Mouse (Mus musculus) MEL (cell line): ENCODE data around the gene Ybey. TPM values are rescaled to one million over a fixed set of nuclear protein-coding genes. Genes with fewer than 3 reads are reported as not detected.
A peak's percentile ranks its signal among the peaks of the same experiment; 100 is the strongest.

ENCODE experiments used
- DNase-seq: peaks from one replicate; pipeline ENCODE4 v3.0.0; 2011; ENCODE audit warnings: low read depth, low spot score
- H3K27ac ChIP-seq: 2 replicates; pipeline ENCODE4 v1.5.1; 2012; ENCODE audit warnings: low read depth, mild to moderate bottlenecking, control low read depth, low read length, moderate library complexity; ENCODE audit not compliant: control insufficient read depth
- H3K27me3 ChIP-seq, 2 experiments: fragments of 150-350 bp in 1 of 2; sonication (generic) in 1 of 2; 2 replicates each; pipeline ENCODE4 v1.6.1; 2012; ENCODE audit warnings: low read length in 2 of 2, mild to moderate bottlenecking in 2 of 2, improper control_type of control experiment in 1 of 2, moderate library complexity in 1 of 2; ENCODE audit not compliant: insufficient read depth in 2 of 2, control insufficient read depth in 1 of 2
- H3K36me3 ChIP-seq, 2 experiments: 2 replicates each; pipeline ENCODE4 v1.6.1; 2012 to 2014; ENCODE audit warnings: low read length in 2 of 2, improper control_type of control experiment in 1 of 2, inconsistent platforms in 1 of 2, mild to moderate bottlenecking in 1 of 2; ENCODE audit not compliant: insufficient read depth in 2 of 2, control insufficient read depth in 1 of 2
- H3K4me1 ChIP-seq, 2 experiments: fragments of 150-350 bp in 1 of 2; sonication (generic) in 1 of 2; 2 replicates each; pipeline ENCODE4 v1.6.1; 2012; ENCODE audit warnings: low read length in 2 of 2, improper control_type of control experiment in 1 of 2, mild to moderate bottlenecking in 1 of 2; ENCODE audit not compliant: insufficient read depth in 2 of 2, control insufficient read depth in 1 of 2
- H3K4me3 ChIP-seq, 2 experiments: fragments of 150-350 bp in 1 of 2; sonication (generic) in 1 of 2; 2 replicates each; pipeline ENCODE4 v1.5.1; 2012; ENCODE audit warnings: low read depth in 2 of 2, low read length in 2 of 2, mild to moderate bottlenecking in 2 of 2, moderate library complexity in 2 of 2, control low read depth in 1 of 2, improper control_type of control experiment in 1 of 2; ENCODE audit not compliant: control insufficient read depth in 1 of 2, insufficient read depth in 1 of 2
- H3K79me2 ChIP-seq: 2 replicates; pipeline ENCODE4 v1.6.1; 2012; ENCODE audit warnings: mild to moderate bottlenecking, low read length, moderate library complexity; ENCODE audit not compliant: control insufficient read depth, poor library complexity, insufficient read depth
- H3K9ac ChIP-seq: 2 replicates; pipeline ENCODE4 v1.6.1; 2012; ENCODE audit warnings: low read depth, mild to moderate bottlenecking, control low read depth, low read length, moderate library complexity; ENCODE audit not compliant: control insufficient read depth, poor library complexity, severe bottlenecking
- H3K9me3 ChIP-seq: fragments of 150-350 bp; sonication (generic); replicated peaks from 2 replicates; pipeline ENCODE4 v1.6.1; 2012; ENCODE audit warnings: mild to moderate bottlenecking, low read length, improper control_type of control experiment, moderate library complexity; ENCODE audit not compliant: insufficient read depth
- CHD1 ChIP-seq: IDR thresholded peaks from 2 replicates; pipeline ENCODE4 v1.6.1; 2012; ENCODE audit warnings: low read depth, mild to moderate bottlenecking, inconsistent platforms, low read length, improper control_type of control experiment
- CTCF ChIP-seq, 3 experiments: IDR thresholded peaks in 2 of 3; conservative IDR thresholded peaks in 1 of 3; 2 replicates each; pipeline ENCODE4 v1.5.1; 2011 to 2012; ENCODE audit warnings: low read length in 3 of 3, low read depth in 2 of 3, mild to moderate bottlenecking in 2 of 3, improper control_type of control experiment in 1 of 3, inconsistent platforms in 1 of 3, mixed read lengths in 1 of 3, moderate library complexity in 1 of 3; ENCODE audit not compliant: control insufficient read depth in 1 of 3, insufficient read depth in 1 of 3, poor library complexity in 1 of 3, severe bottlenecking in 1 of 3
- E2F4 ChIP-seq: IDR thresholded peaks from 2 replicates; pipeline ENCODE4 v1.6.1; 2011; ENCODE audit warnings: low read depth, low read length, improper control_type of control experiment, borderline replicate concordance
- ETS1 ChIP-seq: IDR thresholded peaks from 2 replicates; pipeline ENCODE4 v1.6.1; 2012; ENCODE audit warnings: low read depth, mild to moderate bottlenecking, inconsistent platforms, low read length, improper control_type of control experiment, moderate library complexity
- GABPA ChIP-seq: IDR thresholded peaks from 2 replicates; pipeline ENCODE4 v1.6.1; 2012; ENCODE audit warnings: low read depth, mild to moderate bottlenecking, inconsistent platforms, low read length, improper control_type of control experiment, moderate library complexity
- GATA1 ChIP-seq: IDR thresholded peaks from 2 replicates; pipeline ENCODE4 v1.6.1; 2011; ENCODE audit warnings: low read depth, low read length, improper control_type of control experiment
- HCFC1 ChIP-seq: IDR thresholded peaks from 2 replicates; pipeline ENCODE4 v1.6.1; 2012; ENCODE audit warnings: low read depth, mild to moderate bottlenecking, inconsistent platforms, low read length, improper control_type of control experiment, moderate library complexity
- KAT2A ChIP-seq: conservative IDR thresholded peaks from 2 replicates; pipeline ENCODE4 v1.6.1; 2012; ENCODE audit warnings: low read depth, low read length, improper control_type of control experiment, inconsistent platforms
- MAFK ChIP-seq: IDR thresholded peaks from 2 replicates; pipeline ENCODE4 v1.6.1; 2011; ENCODE audit warnings: low read depth, mild to moderate bottlenecking, low read length, improper control_type of control experiment, borderline replicate concordance
- MAX ChIP-seq: IDR thresholded peaks from 2 replicates; pipeline ENCODE4 v1.6.1; 2011; ENCODE audit warnings: low read length, improper control_type of control experiment
- MXI1 ChIP-seq: IDR thresholded peaks from 2 replicates; pipeline ENCODE4 v1.6.1; 2011; ENCODE audit warnings: mild to moderate bottlenecking, low read depth, low read length, improper control_type of control experiment
- MYB ChIP-seq: IDR thresholded peaks from 2 replicates; pipeline ENCODE4 v1.6.1; 2011; ENCODE audit warnings: mild to moderate bottlenecking, low read depth, low read length, improper control_type of control experiment
- NELFE ChIP-seq: IDR thresholded peaks from 2 replicates; pipeline ENCODE4 v1.6.1; 2011; ENCODE audit warnings: low read depth, low read length, improper control_type of control experiment
- NRF1 ChIP-seq: IDR thresholded peaks from 2 replicates; pipeline ENCODE4 v1.6.1; 2014; ENCODE audit warnings: low read depth, mild to moderate bottlenecking, inconsistent platforms, low read length, improper control_type of control experiment, moderate library complexity; ENCODE audit not compliant: poor library complexity, insufficient read depth, severe bottlenecking
- POLR2A ChIP-seq, 2 experiments: IDR thresholded peaks; 2 replicates each; pipeline ENCODE4 v1.6.1; 2011 to 2012; ENCODE audit warnings: low read length in 2 of 2, mild to moderate bottlenecking in 2 of 2, control low read depth in 1 of 2, improper control_type of control experiment in 1 of 2, low read depth in 1 of 2, moderate library complexity in 1 of 2; ENCODE audit not compliant: control insufficient read depth in 1 of 2, insufficient read depth in 1 of 2, poor library complexity in 1 of 2
- RAD21 ChIP-seq: IDR thresholded peaks from 2 replicates; pipeline ENCODE4 v1.6.1; 2011; ENCODE audit warnings: mild to moderate bottlenecking, low read depth, low read length, improper control_type of control experiment
- SMC3 ChIP-seq: IDR thresholded peaks from 2 replicates; pipeline ENCODE4 v1.6.1; 2011; ENCODE audit warnings: low read depth, low read length, improper control_type of control experiment
- TAL1 ChIP-seq: IDR thresholded peaks from 2 replicates; pipeline ENCODE4 v1.6.1; 2012; ENCODE audit warnings: mild to moderate bottlenecking, inconsistent platforms, low read length, moderate library complexity, mixed read lengths
- TBP ChIP-seq: IDR thresholded peaks from 2 replicates; pipeline ENCODE4 v1.8.0; 2011; ENCODE audit warnings: low read depth, low read length, improper control_type of control experiment
- TCF12 ChIP-seq: IDR thresholded peaks from 2 replicates; pipeline ENCODE4 v1.6.1; 2014; ENCODE audit warnings: low read depth, mild to moderate bottlenecking, inconsistent platforms, low read length, improper control_type of control experiment, moderate library complexity
- UBTF ChIP-seq: IDR thresholded peaks from 2 replicates; pipeline ENCODE4 v1.6.1; 2012; ENCODE audit warnings: low read depth, mild to moderate bottlenecking, inconsistent platforms, low read length, improper control_type of control experiment, moderate library complexity, borderline replicate concordance; ENCODE audit not compliant: insufficient read depth
- USF2 ChIP-seq, 2 experiments: IDR thresholded peaks; 2 replicates each; pipeline ENCODE4 v1.6.1; 2011 to 2012; ENCODE audit warnings: improper control_type of control experiment in 2 of 2, low read length in 2 of 2, borderline replicate concordance in 1 of 2, inconsistent platforms in 1 of 2, low read depth in 1 of 2, mild to moderate bottlenecking in 1 of 2; ENCODE audit not compliant: insufficient read depth in 1 of 2
- ZC3H11A ChIP-seq: IDR thresholded peaks from 2 replicates; pipeline ENCODE4 v1.6.1; 2012; ENCODE audit warnings: low read depth, mild to moderate bottlenecking, inconsistent platforms, low read length, improper control_type of control experiment
- ZKSCAN1 ChIP-seq: IDR thresholded peaks from 2 replicates; pipeline ENCODE4 v1.6.1; 2012; ENCODE audit warnings: low read depth, mild to moderate bottlenecking, inconsistent platforms, low read length, improper control_type of control experiment, moderate library complexity
- ZMIZ1 ChIP-seq: IDR thresholded peaks from 2 replicates; pipeline ENCODE4 v1.6.1; 2012; ENCODE audit warnings: low read depth, mild to moderate bottlenecking, inconsistent platforms, low read length, improper control_type of control experiment, moderate library complexity
- ZNF384 ChIP-seq: IDR thresholded peaks from 2 replicates; pipeline ENCODE4 v1.6.1; 2012; ENCODE audit warnings: low read depth, mild to moderate bottlenecking, inconsistent platforms, low read length, improper control_type of control experiment
- polyA plus RNA-seq, 2 experiments: library from polyadenylated mRNA; stranded (reverse) in 1 of 2; unstranded in 1 of 2; fragments of >175 nt in 1 of 2; fragments of >200 nt in 1 of 2; gene quantifications; 2 replicates each; pipeline versions ENCODE4 v1.2.1 to v1.2.4; 2012; ENCODE audit warnings: low replicate concordance in 2 of 2, low read depth in 1 of 2; ENCODE audit not compliant: insufficient read length in 2 of 2, insufficient read depth in 1 of 2, missing spikeins in 1 of 2
- total RNA-seq: library from RNA; depleted of rRNA; stranded (reverse); fragments of 300-350 nt; gene quantifications from 2 replicates; pipeline ENCODE4 v1.2.3, GENCODE M21; 2012

Ybey gene
- total and polyA plus RNA-seq, 3 experiments: 2.6 to 4.0 TPM; not detected in 1

DNA sequence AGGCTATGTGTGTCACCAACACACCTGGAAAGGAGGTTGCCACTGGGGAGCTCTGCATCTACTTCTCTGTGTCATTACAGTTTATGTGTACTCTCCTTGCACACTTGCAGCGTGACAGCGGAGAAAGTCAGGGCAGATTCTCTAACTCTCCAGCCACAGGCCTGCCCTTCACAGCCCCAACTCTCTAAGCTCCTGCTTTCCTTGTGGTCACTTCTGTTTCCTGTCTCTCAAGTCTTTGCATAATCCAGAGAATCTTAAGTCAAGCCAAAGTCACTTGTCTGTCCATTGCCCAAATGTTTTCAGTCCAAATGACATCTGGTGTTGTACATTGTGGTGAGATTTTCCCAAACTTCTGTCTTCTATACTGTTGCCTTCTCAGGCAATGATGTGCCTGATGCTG, 17.4 kb upstream of the Ybey start:
- Histone ChIP-seq H3K27ac (peak overlapping the region; percentile 4; the same call in 1 of the 2 replicates), H3K27me3 (no peaks in the 10 kb centered on the region), H3K4me3 (no peak overlapping the region), H3K9me3 (no peaks in the 10 kb centered on the region), H3K79me2 (no peaks in the 10 kb centered on the region; the same call in 1 of the 2 replicates), H3K36me3 (peaks cover 5 to 21% of the 10 kb centered on the region in 2 experiments), H3K4me1 (peaks cover 12 to 14% of the 10 kb centered on the region in 2 experiments), H3K9ac (no peak overlapping the region)
- no peak for DNase-seq
- TF ChIP-seq MAFK: no peak
- no peak for TF ChIP-seq ZKSCAN1
- no peak for TF ChIP-seq E2F4
- no peak for TF ChIP-seq ZMIZ1
- no peak for TF ChIP-seq TCF12
- TF ChIP-seq SMC3: no peak
- no peak for TF ChIP-seq CHD1
- TF ChIP-seq POLR2A (IDR thresholded peaks at IDR 0.05; ENCODE audit: control insufficient read depth in 1 of 2, insufficient read depth in 1 of 2, low read depth in 1 of 2, low read length in 2 of 2, poor library complexity in 1 of 2): no peak
- TF ChIP-seq GATA1: no peak
- TF ChIP-seq ZNF384: no peak
- no peak for TF ChIP-seq TAL1
- no peak for TF ChIP-seq MXI1
- no peak for TF ChIP-seq CTCF (IDR thresholded peaks at IDR 0.05 in 2 of 3, conservative IDR thresholded peaks at IDR 0.05 in 1 of 3; ENCODE audit: control insufficient read depth in 1 of 3, insufficient read depth in 1 of 3, low read depth in 2 of 3, low read length in 3 of 3, poor library complexity in 1 of 3, severe bottlenecking in 1 of 3)
- TF ChIP-seq NELFE: no peak
- TF ChIP-seq NRF1: no peak
- no peak for TF ChIP-seq GABPA
- TF ChIP-seq ETS1: no peak
- TF ChIP-seq HCFC1: no peak
- no peak for TF ChIP-seq MYB

DNA sequence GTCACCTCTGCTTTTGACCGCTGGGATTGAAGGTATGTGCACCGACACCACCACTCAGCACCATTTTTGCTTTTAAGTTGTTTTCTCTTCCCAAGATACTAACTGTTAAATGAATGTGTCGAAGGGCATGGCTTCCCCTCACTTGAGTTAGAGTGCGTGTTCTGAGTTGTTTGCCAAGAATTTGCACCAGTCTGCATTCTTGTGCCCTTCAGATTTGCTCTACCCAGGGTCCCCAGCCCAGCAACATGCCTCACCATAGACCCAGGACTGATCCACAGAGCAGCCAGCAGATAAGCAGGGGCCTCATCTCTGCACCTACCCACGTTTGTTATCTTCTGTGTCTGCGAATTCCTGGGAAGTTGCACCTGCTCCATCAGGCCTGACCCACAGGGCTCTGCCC, 12.6 kb upstream of the Ybey start:
- Histone ChIP-seq H3K27me3 (no peaks in the 10 kb centered on the region), H3K36me3 (peaks cover 2 to 17% of the 10 kb centered on the region in 2 experiments), H3K9me3 (no peaks in the 10 kb centered on the region), H3K27ac (no peak overlapping the region), H3K9ac (no peak overlapping the region), H3K4me3 (no peak overlapping the region), H3K79me2 (no peaks in the 10 kb centered on the region), H3K4me1 (peaks cover 0 to 2% of the 10 kb centered on the region in 2 experiments; a peak in 1 of 4 replicates)
- TF ChIP-seq CHD1 (no peak), CTCF (IDR thresholded peaks at IDR 0.05 in 2 of 3, conservative IDR thresholded peaks at IDR 0.05 in 1 of 3; ENCODE audit: control insufficient read depth in 1 of 3, insufficient read depth in 1 of 3, low read depth in 2 of 3, low read length in 3 of 3, poor library complexity in 1 of 3, severe bottlenecking in 1 of 3) (no peak), MAX (no peak), KAT2A (no peak), GABPA (no peak), ZC3H11A (no peak), USF2 (IDR thresholded peaks at IDR 0.05; ENCODE audit: borderline replicate concordance in 1 of 2, insufficient read depth in 1 of 2, low read depth in 1 of 2, low read length in 2 of 2) (no peak), ZNF384 (no peak), TBP (no peak), UBTF (no peak), RAD21 (no peak)
- no peak for DNase-seq
